Mouse (Mus musculus) adrenal gland, postnatal 10 days (tissue): ENCODE results near the gene Prelid1. TPM values are rescaled to one million over a fixed set of nuclear protein-coding genes. Genes with fewer than 3 reads are reported as not detected.

ENCODE experiments used
- total RNA-seq, 2 experiments: library from RNA; stranded (reverse); gene quantifications; 2 replicates each; pipeline ENCODE4 v1.2.3; 2021

Prelid1 gene
- total RNA-seq, 2 experiments from 2014 or later, result 168 to 185 TPM

Other genes starting within 250 kb of the Prelid1 start
- 10 to 100 TPM; 26.0 to 27.6 TPM for gene Uimc1, start 220.2 kb upstream of the Prelid1 start, total RNA-seq
- gene Zfp346, start 215.2 kb upstream of the Prelid1 start, total RNA-seq, result 10 to 100 TPM; 32.3 to 40.5 TPM
- not detected for gene Gm17617, start 187.0 kb upstream of the Prelid1 start, total RNA-seq
- gene Fgfr4, start 167.9 kb upstream of the Prelid1 start, total RNA-seq, result 10 to 100 TPM; 22.3 to 28.2 TPM
- gene Nsd1, start 110.7 kb upstream of the Prelid1 start, total RNA-seq, result 100 to 1,000 TPM in 1 of 2 experiments, 10 to 100 TPM in 1; 99.2 to 130 TPM
- gene Rab24, start 1.4 kb downstream of the Prelid1 start, total RNA-seq, result 10 to 100 TPM; 54.8 to 67.8 TPM
- gene Mxd3, start 9.3 kb downstream of the Prelid1 start, total RNA-seq, result 10 to 100 TPM; 11.0 to 12.8 TPM
- 100 to 1,000 TPM; 105 to 113 TPM for gene Lman2, start 42.3 kb downstream of the Prelid1 start, total RNA-seq
- 1 to 10 TPM; 1.9 to 2.6 TPM for gene Rgs14, start 49.2 kb downstream of the Prelid1 start, total RNA-seq
- under 1 TPM in 1 of 2 experiments, not detected in 1; 0.42 TPM for gene Slc34a1, start 77.7 kb downstream of the Prelid1 start, total RNA-seq
- gene Pfn3, start 94.7 kb downstream of the Prelid1 start, total RNA-seq, result not detected
- 100 to 1,000 TPM in 1 of 2 experiments, 10 to 100 TPM in 1; 39.7 to 101 TPM for gene F12, start 106.3 kb downstream of the Prelid1 start, total RNA-seq
- gene Grk6, start 124.6 kb downstream of the Prelid1 start, total RNA-seq, result 10 to 100 TPM; 40.2 to 47.0 TPM
- gene Prr7, start 143.8 kb downstream of the Prelid1 start, total RNA-seq, result 1 to 10 TPM; 3.7 to 4.2 TPM
- 10 to 100 TPM; 32.1 to 41.6 TPM for gene Dbn1, start 167.6 kb downstream of the Prelid1 start, total RNA-seq
- 10 to 100 TPM; 31.6 to 39.4 TPM for gene Pdlim7, start 193.2 kb downstream of the Prelid1 start, total RNA-seq
- 1 to 10 TPM; 5.0 to 5.1 TPM for gene Dok3, start 208.8 kb downstream of the Prelid1 start, total RNA-seq
- 10 to 100 TPM; 38.5 to 39.9 TPM for gene Ddx41, start 216.2 kb downstream of the Prelid1 start, total RNA-seq